Mouse (Mus musculus) liver, embryonic 14.5 days (tissue): ENCODE data around the gene H2-T23. TPM values are rescaled to one million over a fixed set of nuclear protein-coding genes. Genes with fewer than 3 reads are reported as not detected.
"Not testable (repeated sequence)": the region's sequence is repeated elsewhere in the genome, so short reads cannot be mapped to it uniquely, and the experiment has no call there.

Source experiments
- ATAC-seq: fragments of 200-750 bp; cut with Nextera tagmentation; 2 replicates; pipeline ENCODE4 v1.8.0; 2017; ENCODE audit warnings: moderate number of reproducible peaks, mild to moderate bottlenecking, moderate library complexity; ENCODE audit not compliant: insufficient read depth
- DNase-seq, 3 experiments: peaks; one replicate each; pipeline ENCODE4 v3.0.0-alpha.2; 2012 to 2013; ENCODE audit warnings: low read depth in 3 of 3, low spot score in 3 of 3
- H3K27ac ChIP-seq: fragments of 300-500 bp; sonication (generic); 2 replicates; pipeline ENCODE4 v1.5.1; 2014; ENCODE audit warnings: moderate library complexity, mild to moderate bottlenecking, control low read depth, inconsistent platforms
- H3K27me3 ChIP-seq: fragments of 300-500 bp; sonication (generic); 2 replicates; pipeline ENCODE4 v1.6.1; 2014; ENCODE audit warnings: mild to moderate bottlenecking, low read length, moderate library complexity; ENCODE audit not compliant: control insufficient read depth, insufficient read depth
- H3K36me3 ChIP-seq: fragments of 300-500 bp; sonication (generic); replicated peaks from 2 replicates; pipeline ENCODE4 v1.6.1; 2014; ENCODE audit warnings: low read depth; ENCODE audit not compliant: control insufficient read depth, insufficient read depth
- H3K4me1 ChIP-seq, 2 experiments: fragments of 200-500 bp in 1 of 2; fragments of 300-500 bp in 1 of 2; sonication (generic) in 1 of 2; replicated peaks; 2 replicates each; pipeline ENCODE4 v1.6.1; 2012 to 2014; ENCODE audit warnings: antibody characterized with exemption in 1 of 2, inconsistent platforms in 1 of 2, low read length in 1 of 2; ENCODE audit not compliant: control insufficient read depth in 2 of 2, insufficient read depth in 2 of 2
- H3K4me2 ChIP-seq: fragments of 300-500 bp; sonication (generic); 2 replicates; pipeline ENCODE4 v1.6.1; 2014; ENCODE audit warnings: low read depth, mild to moderate bottlenecking, control low read depth, moderate library complexity
- H3K4me3 ChIP-seq, 2 experiments: fragments of 200-500 bp in 1 of 2; fragments of 300-500 bp in 1 of 2; sonication (generic) in 1 of 2; 2 replicates each; pipeline ENCODE4 v1.5.1; 2012 to 2014; ENCODE audit warnings: low read depth in 2 of 2, low read length in 2 of 2, mild to moderate bottlenecking in 2 of 2, control low read depth in 1 of 2, inconsistent platforms in 1 of 2, moderate library complexity in 1 of 2; ENCODE audit not compliant: insufficient read depth in 1 of 2
- H3K9ac ChIP-seq: fragments of 300-500 bp; sonication (generic); replicated peaks from 2 replicates; pipeline ENCODE4 v1.6.1; 2014; ENCODE audit warnings: mild to moderate bottlenecking, control low read depth, moderate library complexity
- H3K9me3 ChIP-seq: fragments of 300-500 bp; sonication (generic); 2 replicates; pipeline ENCODE4 v1.6.1; 2016; ENCODE audit warnings: low read length, mixed read lengths; ENCODE audit not compliant: control insufficient read depth
- CTCF ChIP-seq: IDR thresholded peaks from 2 replicates; pipeline ENCODE4 v1.5.1; 2016; ENCODE audit warnings: antibody characterized with exemption, low read depth, control low read depth
- EP300 ChIP-seq: IDR thresholded peaks from 2 replicates; pipeline ENCODE4 v1.6.1; 2016; ENCODE audit warnings: antibody characterized with exemption, low read depth
- WGBS: fragments of 180-500 bp; shearing (Covaris S2); extraction: QIAGEN DNeasy Blood & Tissue Kit; methylation state at CpG from one replicate; pipeline ENCODE4 v1.1.7; 2014; ENCODE audit not compliant: insufficient replicate concordance; 5-methylcytosine and 5-hydroxymethylcytosine counted together
- polyA plus RNA-seq, 2 experiments: library from polyadenylated mRNA; depleted of rRNA in 1 of 2; stranded (reverse) in 1 of 2; unstranded in 1 of 2; fragments of >200 nt; fragmentation: Nextera tagmentation in 1 of 2; extraction: Ambion mirVana in 1 of 2; gene quantifications; 2 replicates each; pipeline versions ENCODE4 v1.2.1 to v1.2.3; 2012 to 2014

H2-T23 gene
- polyA plus RNA-seq, 2 experiments = 25.5 to 29.1 TPM

DNA sequence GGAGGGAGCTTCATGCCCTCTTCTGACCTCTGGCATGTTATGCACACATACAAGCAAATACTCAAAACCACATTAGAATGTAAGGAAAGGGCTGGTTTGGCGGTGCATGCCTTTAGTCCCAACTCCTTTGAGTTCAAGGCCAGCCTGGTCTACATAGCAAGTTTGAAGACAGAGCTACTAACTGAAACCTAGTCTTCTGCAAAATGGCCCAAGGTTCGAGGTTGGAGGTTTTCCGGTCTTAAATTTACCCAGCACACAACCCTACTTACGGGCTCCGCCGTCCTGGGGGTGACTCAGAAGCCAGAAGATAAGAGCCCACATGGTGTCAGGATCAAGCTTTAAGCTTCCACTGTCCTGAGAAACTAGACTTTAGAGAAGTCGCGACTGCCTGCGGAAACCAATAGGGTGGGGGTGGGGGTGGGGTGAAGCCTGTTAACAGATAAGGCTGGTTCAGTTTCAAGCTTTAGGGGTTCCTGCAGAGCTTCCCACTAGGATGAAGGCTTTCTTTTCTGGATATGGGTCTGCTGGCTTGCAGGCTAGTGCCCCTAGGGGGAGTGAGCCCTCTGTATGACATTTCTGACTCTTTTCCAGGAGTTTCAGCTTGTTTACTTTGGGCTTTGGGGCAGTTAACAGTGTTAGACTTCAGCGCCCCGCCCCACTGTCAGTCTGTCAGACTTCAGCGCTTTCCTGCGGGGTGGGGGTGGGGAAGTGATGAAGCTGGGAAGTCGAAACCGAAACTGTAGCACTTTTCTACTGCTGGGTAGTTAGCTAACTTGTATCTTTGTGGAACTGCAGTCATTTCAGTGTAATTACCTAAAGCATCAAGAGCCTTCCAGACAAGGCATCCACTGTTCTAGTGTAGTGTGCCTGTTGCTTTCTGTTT is 12.2 kb downstream of the H2-T23 start, which contains the start of gene H2-T24:
TSS of gene H2-T24 (minus strand) at position 370 of the 883 bp plus-strand sequence.
- Histone ChIP-seq H3K36me3 (peaks cover 15% of the 10 kb centered on the region), H3K4me1 (peaks cover 29 to 42% of the 10 kb centered on the region in 2 experiments), H3K27ac (peak within 1 kb of the TSS; percentile 70), H3K4me2 (peak within 1 kb of the TSS; percentile 59), H3K27me3 (no peaks in the 10 kb centered on the region), H3K9me3 (no peaks in the 10 kb centered on the region), H3K4me3 (peak within 1 kb of the TSS; percentile 58 to 84), H3K9ac (peak within 1 kb of the TSS; percentile 79)
- ATAC-seq (peak; percentile 86), DNase-seq (peak; percentile 78 to 79 (median 78))
- peak; percentile 55 for TF ChIP-seq EP300
- TF ChIP-seq CTCF = peak; percentile 30
- 7% methylated on average over 15 of the region's 15 CpGs for WGBS

DNA sequence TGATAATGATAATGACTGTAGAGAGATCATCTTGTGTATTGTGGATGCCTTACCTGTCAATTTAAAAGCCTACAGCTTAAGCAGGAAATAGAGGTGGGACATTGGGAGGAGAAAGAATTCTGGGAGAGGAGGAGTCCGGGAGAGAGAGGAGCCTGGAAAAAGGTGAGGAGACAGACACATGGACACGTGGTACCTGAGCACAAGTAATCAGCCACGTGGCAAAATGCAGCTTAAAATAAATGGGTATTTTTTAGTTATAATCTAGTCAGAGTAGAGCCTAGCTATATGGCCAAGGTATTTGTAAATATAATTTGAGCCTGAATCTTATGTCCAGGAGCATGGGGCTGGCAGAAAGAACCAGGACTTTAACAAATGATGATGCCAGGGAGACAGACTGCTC is 13.1 kb downstream of the H2-T23 start:
- no peak for TF ChIP-seq EP300
- no peak for TF ChIP-seq CTCF
- peak overlapping the region; percentile 59 for H3K4me2 ChIP-seq
- H3K36me3 ChIP-seq = peaks cover 24% of the 10 kb centered on the region
- peak overlapping the region; percentile 58 to 84 for H3K4me3 ChIP-seq
- WGBS = 57% methylated on average over 3 of the region's 3 CpGs
- H3K4me1 ChIP-seq = peaks cover 29 to 42% of the 10 kb centered on the region in 2 experiments
- H3K9me3 ChIP-seq = no peaks in the 10 kb centered on the region
- ATAC-seq = no peak
- no peaks in the 10 kb centered on the region for H3K27me3 ChIP-seq
- no peak for DNase-seq
- H3K9ac ChIP-seq = peak overlapping the region; percentile 79
- H3K27ac ChIP-seq = peak overlapping the region; percentile 70

DNA sequence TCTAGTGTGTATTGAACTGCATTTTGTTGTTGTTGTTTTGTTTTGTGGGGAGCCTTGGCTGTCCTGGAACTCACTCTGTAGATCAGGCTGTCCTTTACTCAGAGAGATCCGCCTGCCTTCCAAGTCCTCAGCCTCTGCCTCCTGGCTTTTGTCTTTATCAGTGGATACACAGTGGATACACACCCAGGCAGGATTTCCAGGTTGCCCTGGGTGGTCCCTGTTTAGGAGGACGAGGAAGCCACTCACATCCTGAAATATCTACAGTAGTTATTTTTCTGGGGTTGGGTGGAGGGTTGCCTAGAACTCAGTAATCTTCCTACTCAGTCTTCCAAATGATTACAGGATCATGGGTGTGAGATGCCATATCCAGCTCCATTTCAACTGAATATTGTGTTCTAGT is 13.7 kb downstream of the H2-T23 start:
- Histone ChIP-seq H3K27me3 (no peaks in the 10 kb centered on the region), H3K4me2 (peak overlapping the region; percentile 59), H3K9ac (peak overlapping the region; percentile 79), H3K36me3 (peaks cover 28% of the 10 kb centered on the region), H3K27ac (peak overlapping the region; percentile 70), H3K4me3 (peak overlapping the region; percentile 58 to 84), H3K4me1 (peaks cover 26 to 40% of the 10 kb centered on the region in 2 experiments), H3K9me3 (no peaks in the 10 kb centered on the region)
- no peak for ATAC-seq
- WGBS = 19% methylated on average over 2 of the region's 2 CpGs
- no peak for DNase-seq
- TF ChIP-seq CTCF (no peak), EP300 (no peak)

DNA sequence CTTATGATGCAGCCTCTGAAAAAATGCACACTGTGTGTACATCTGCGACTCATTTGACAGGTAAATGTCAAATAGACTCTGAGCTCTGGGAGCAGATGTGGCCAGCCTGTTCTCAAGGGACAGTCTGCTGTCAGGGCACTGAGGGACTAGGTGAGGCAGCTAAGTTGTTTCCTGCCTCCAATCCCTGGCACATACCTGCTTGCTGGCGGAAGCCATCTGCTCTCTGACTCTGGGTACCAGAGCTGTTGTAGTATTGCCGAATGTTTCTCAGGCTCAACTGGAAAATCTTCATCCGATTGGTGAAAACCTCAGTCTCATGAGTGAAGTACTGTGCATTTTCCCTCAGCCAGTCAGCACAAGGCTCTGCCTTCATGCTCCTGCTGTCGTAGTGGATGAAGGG is 15.6 kb downstream of the H2-T23 start:
- 70% methylated on average over 5 of the region's 5 CpGs for WGBS
- Histone ChIP-seq H3K4me1 (peaks cover 16 to 22% of the 10 kb centered on the region in 2 experiments), H3K9ac (no peak overlapping the region), H3K36me3 (peaks cover 28% of the 10 kb centered on the region), H3K4me3 (no peak overlapping the region), H3K4me2 (no peak overlapping the region), H3K9me3 (no peaks in the 10 kb centered on the region), H3K27me3 (no peaks in the 10 kb centered on the region), H3K27ac (no peak overlapping the region)
- ATAC-seq = no peak
- DNase-seq = no peak
- TF ChIP-seq EP300 = no peak
- TF ChIP-seq CTCF = no peak

DNA sequence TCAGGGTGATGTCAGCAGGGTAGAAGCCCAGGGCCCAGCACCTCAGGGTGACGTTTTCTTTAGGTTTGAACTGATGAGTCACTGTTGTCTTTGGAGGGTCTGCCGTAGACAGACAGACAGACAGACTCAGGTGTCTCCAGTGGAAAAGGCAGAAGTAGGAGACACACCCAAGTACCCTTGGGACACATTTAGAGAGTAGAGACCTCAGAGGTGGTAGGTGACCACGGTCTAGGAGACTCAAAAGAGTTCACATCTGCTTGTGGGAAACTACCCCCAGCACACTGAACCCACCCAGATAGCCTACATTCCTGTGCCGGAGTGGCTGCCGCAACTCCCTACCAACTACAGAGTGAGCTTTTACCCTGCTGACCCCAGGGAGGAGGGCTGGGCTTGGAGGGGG is 17.7 kb downstream of the H2-T23 start:
- Histone ChIP-seq H3K4me2 (no peak overlapping the region), H3K27me3 (no peaks in the 10 kb centered on the region), H3K4me3 (no peak overlapping the region), H3K27ac (no peak overlapping the region), H3K9ac (no peak overlapping the region), H3K4me1 (peaks cover 10% of the 10 kb centered on the region in 2 experiments), H3K36me3 (peaks cover 28% of the 10 kb centered on the region), H3K9me3 (no peaks in the 10 kb centered on the region)
- TF ChIP-seq CTCF = no peak
- TF ChIP-seq EP300 = no peak
- WGBS = 85% methylated on average over 5 of the region's 5 CpGs
- ATAC-seq (no peak), DNase-seq (no peak)

DNA sequence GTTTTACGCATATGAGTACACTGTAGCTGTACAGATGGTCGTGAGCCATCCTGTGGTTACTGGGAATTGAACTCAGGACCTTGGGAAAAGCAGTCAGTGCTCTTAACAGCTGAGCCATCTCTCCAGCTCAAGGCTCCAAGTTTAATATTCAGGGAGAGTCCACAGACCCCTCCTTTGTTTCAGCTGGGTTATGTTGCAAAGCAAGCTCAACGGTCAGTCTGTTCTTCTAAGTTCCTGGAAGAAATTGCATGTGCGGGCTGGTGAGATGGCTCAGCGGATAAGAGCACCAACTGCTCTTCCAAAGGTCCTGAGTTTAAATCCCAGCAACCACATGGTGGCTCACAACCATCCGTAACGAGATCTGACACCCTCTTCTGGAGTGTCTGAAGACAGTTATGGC is 28.2 kb downstream of the H2-T23 start:
- H3K4me1 ChIP-seq = peaks cover 26 to 32% of the 10 kb centered on the region in 2 experiments
- 92% methylated on average over 7 of the region's 7 CpGs for WGBS
- not testable (repeated sequence) for H3K27me3 ChIP-seq, DNase-seq, H3K4me2 ChIP-seq, H3K9ac ChIP-seq, H3K27ac ChIP-seq, H3K4me3 ChIP-seq, ATAC-seq
- H3K36me3 ChIP-seq = peaks cover 15% of the 10 kb centered on the region
- H3K9me3 ChIP-seq = peaks cover 22% of the 10 kb centered on the region
